Mouse (Mus musculus) olfactory bulb, adult 2 months (tissue): ENCODE measurements around the gene Spa17.

Experiments
- CTCF ChIP-seq: fragments of 200-500 bp; IDR thresholded peaks from 2 replicates; pipeline ENCODE4 v1.5.1; 2012; ENCODE audit warnings: low read depth, mild to moderate bottlenecking, low read length, moderate library complexity; ENCODE audit not compliant: insufficient read depth
- POLR2A ChIP-seq: fragments of 200-500 bp; IDR thresholded peaks from 2 replicates; pipeline ENCODE4 v1.6.1; 2012; ENCODE audit warnings: mild to moderate bottlenecking, low read depth, low read length, moderate library complexity; ENCODE audit not compliant: insufficient read depth

- TF ChIP-seq CTCF (no peak), POLR2A (no peak)
These were observed 57.2 kb downstream of the Spa17 start for GRCm38 (mm10) chr9:37556366-37556765.
